In the genomic region with DNA sequence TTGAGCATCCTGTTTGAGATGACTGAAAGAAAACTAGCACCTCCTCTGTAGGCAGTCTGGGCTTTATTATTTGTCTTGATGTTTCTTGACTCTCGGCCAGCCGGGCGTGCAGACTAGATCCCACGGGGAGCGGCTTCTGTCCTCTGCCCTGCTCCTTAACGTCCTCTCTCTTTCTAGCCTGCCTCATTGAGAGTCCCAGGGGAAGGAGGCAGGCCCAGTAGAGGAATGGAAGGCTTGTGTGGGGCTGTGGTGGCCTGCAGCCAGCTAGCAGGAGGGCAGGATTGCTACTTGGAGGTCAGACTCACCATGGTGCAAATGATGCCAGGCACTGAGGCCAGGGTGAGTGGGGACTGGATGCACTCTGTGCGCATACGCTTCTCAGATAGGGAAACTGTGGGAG, we compare ENCODE assay signal across 24 mouse cellular contexts. TPM values are rescaled to one million over a fixed set of nuclear protein-coding genes. Genes with fewer than 3 reads are reported as not detected.
DNase-seq lines count a peak whose midpoint lies in the region; ATAC-seq and TF ChIP-seq lines count a peak whose summit lies in the region.
"Had no signal": no experiment of that assay in that cellular context is flagged by ENCODE, and none has a peak within 500 bp of the region (broad histone marks: within the 10 kb centered on the region; RNA-seq: fewer than 3 reads in every experiment).

No protein-coding gene starts in this region.

- H3K4me3 ChIP-seq in kidney, embryonic 14.5 days (ENCODE audit: low read length) = no peak overlapping the region
- H3K4me3 ChIP-seq in left cerebral cortex, adult 2 months = no peak overlapping the region
- H3K4me3 ChIP-seq in midbrain, embryonic 11.5 days (ENCODE audit: low read depth, low read length) = no peak overlapping the region
- H3K4me3 ChIP-seq: heart, embryonic 13.5 days; hindbrain, embryonic 12.5 days; lung, embryonic 15.5 days; midbrain, embryonic 12.5 days; neural tube, embryonic 15.5 days had no signal

- H3K27me3 ChIP-seq in kidney, embryonic 14.5 days (ENCODE audit: control insufficient read depth, insufficient read depth, low read length) = no peaks in the 10 kb centered on the region
- H3K27me3 ChIP-seq in midbrain, embryonic 11.5 days (ENCODE audit: control insufficient read depth, insufficient read depth, low read length) = no peaks in the 10 kb centered on the region
- H3K27me3 ChIP-seq: hindbrain, embryonic 12.5 days; lung, embryonic 15.5 days; midbrain, embryonic 12.5 days; neural tube, embryonic 15.5 days had no signal

- no peak for TF ChIP-seq CTCF in left cerebral cortex, adult 2 months (IDR thresholded peaks at IDR 0.05)

- no peaks in the 10 kb centered on the region for H3K4me1 ChIP-seq in kidney, embryonic 14.5 days (ENCODE audit: control insufficient read depth, insufficient read depth, low read length)
- H3K4me1 ChIP-seq in midbrain, embryonic 11.5 days (ENCODE audit: control insufficient read depth, insufficient read depth, low read length) = no peaks in the 10 kb centered on the region
- H3K4me1 ChIP-seq: heart, embryonic 13.5 days; hindbrain, embryonic 12.5 days; midbrain, embryonic 12.5 days; neural tube, embryonic 15.5 days had no signal

- no peak overlapping the region for H3K27ac ChIP-seq in kidney, embryonic 14.5 days (ENCODE audit: low read depth, low read length)
- no peak overlapping the region for H3K27ac ChIP-seq in left cerebral cortex, adult 2 months
- no peak overlapping the region for H3K27ac ChIP-seq in midbrain, embryonic 11.5 days (ENCODE audit: low read depth, low read length)
- H3K27ac ChIP-seq: heart, embryonic 13.5 days; hindbrain, embryonic 12.5 days; lung, embryonic 15.5 days; midbrain, embryonic 12.5 days; neural tube, embryonic 15.5 days had no signal

- H3K4me2 ChIP-seq in kidney, embryonic 14.5 days (replicated peaks; ENCODE audit: low read depth, low read length) = no peak overlapping the region
- H3K4me2 ChIP-seq in midbrain, embryonic 11.5 days = no peak overlapping the region
- H3K4me2 ChIP-seq: heart, embryonic 13.5 days; hindbrain, embryonic 12.5 days; liver, embryonic 11.5 days; lung, embryonic 15.5 days; midbrain, embryonic 12.5 days; neural tube, embryonic 15.5 days had no signal

- ATAC-seq in kidney, embryonic 14.5 days (ENCODE audit: low FRiP score, low TSS enrichment) = no peak
- no peak for ATAC-seq in midbrain, embryonic 11.5 days (ENCODE audit: low FRiP score)
- ATAC-seq: inflammation-experienced regulatory T-cells, adult 6 months had no signal

- no peak overlapping the region for H3K9ac ChIP-seq in kidney, embryonic 14.5 days (ENCODE audit: low read depth, low read length)
- H3K9ac ChIP-seq in midbrain, embryonic 11.5 days (ENCODE audit: low read length) = no peak overlapping the region
- H3K9ac ChIP-seq: heart, embryonic 13.5 days; hindbrain, embryonic 12.5 days; lung, embryonic 15.5 days; midbrain, embryonic 12.5 days; neural tube, embryonic 15.5 days had no signal

- H3K36me3 ChIP-seq in kidney, embryonic 14.5 days (ENCODE audit: control insufficient read depth, insufficient read depth, low read length) = no peaks in the 10 kb centered on the region
- no peaks in the 10 kb centered on the region for H3K36me3 ChIP-seq in midbrain, embryonic 11.5 days (ENCODE audit: control insufficient read depth, insufficient read depth, low read length)
- H3K36me3 ChIP-seq: heart, embryonic 13.5 days; hindbrain, embryonic 12.5 days; lung, embryonic 15.5 days; midbrain, embryonic 12.5 days; neural tube, embryonic 15.5 days had no signal

- H3K9me3 ChIP-seq in kidney, embryonic 14.5 days (ENCODE audit: control insufficient read depth, low read length) = no peaks in the 10 kb centered on the region
- H3K9me3 ChIP-seq in midbrain, embryonic 11.5 days (ENCODE audit: control insufficient read depth, low read length) = no peaks in the 10 kb centered on the region
- H3K9me3 ChIP-seq: heart, embryonic 13.5 days; hindbrain, embryonic 12.5 days; lung, embryonic 15.5 days; midbrain, embryonic 12.5 days; neural tube, embryonic 15.5 days had no signal

- peak; percentile 42 for DNase-seq in adrenal gland, adult 2 months
- DNase-seq in adrenal gland, postnatal 4 days (ENCODE audit: low spot score in 2 of 2) = no peak
- DNase-seq in kidney, adult 18-20 months = peak; percentile 31
- DNase-seq in heart, postnatal 4 days = peak; percentile 29
- peak; percentile 55 to 60 for DNase-seq in kidney, postnatal 36 days
- DNase-seq in left cerebral cortex, adult 2 months (ENCODE audit: extremely low spot score in 1 of 2, low spot score in 2 of 2) = no peak
- no peak for DNase-seq in midbrain, embryonic 11.5 days (ENCODE audit: low spot score, missing footprints)
- DNase-seq: cerebellum, adult 9-10 months; gastrocnemius, postnatal 10 days; layer of hippocampus, postnatal 36 days; left cerebral cortex, postnatal 4 days; right cerebral cortex, postnatal 4 days had no signal

- intact Hi-C loops in left cerebral cortex, adult 2 months (cut with DNase I) = no loop called here

- WGBS in kidney, embryonic 14.5 days = 53% methylated on average over 8 of the region's 8 CpGs
- 82% methylated on average over 8 of the region's 8 CpGs for WGBS in midbrain, embryonic 11.5 days

RNA-seq across cellular contexts. Expression of a gene that starts 3.2 kb away (rescaled TPM):
- total RNA-seq in adrenal gland, adult 2 months (2021) = not detected
- polyA plus RNA-seq in adrenal gland, adult 2 months (2012; rRNA removed) = not detected in 2 replicates
- not detected for total RNA-seq in adrenal gland, postnatal 4 days (2021)
- not detected in 2 replicates for polyA plus RNA-seq in kidney, embryonic 14.5 days (2014; fragmentation: Nextera tagmentation; extraction: Ambion mirVana)
- total RNA-seq in heart, postnatal 4 days (2021) = not detected
- total RNA-seq in left cerebral cortex, adult 2 months (2021) = not detected
- not detected in 2 replicates for polyA plus RNA-seq in midbrain, embryonic 11.5 days (2014; fragmentation: Nextera tagmentation; extraction: Ambion mirVana)
- total RNA-seq: adrenal gland, postnatal 36 days; gastrocnemius, postnatal 10 days; layer of hippocampus, adult 18-20 months; layer of hippocampus, postnatal 36 days; left cerebral cortex, postnatal 4 days; MEL had no signal
- polyA plus RNA-seq: embryonic facial prominence, embryonic 14.5 days; heart, embryonic 13.5 days; hindbrain, embryonic 12.5 days; inflammation-experienced regulatory T-cells, adult 6 months; liver, embryonic 11.5 days; lung, embryonic 15.5 days; midbrain, embryonic 12.5 days had no signal

RNA-seq across cellular contexts. Expression of a gene that starts 6.2 kb away (rescaled TPM):
- not detected for total RNA-seq in adrenal gland, adult 2 months (2021)
- polyA plus RNA-seq in adrenal gland, adult 2 months (2012; rRNA removed) = not detected in 2 replicates
- not detected for total RNA-seq in adrenal gland, postnatal 4 days (2021)
- polyA plus RNA-seq in kidney, embryonic 14.5 days (2014; fragmentation: Nextera tagmentation; extraction: Ambion mirVana) = not detected in 2 replicates
- total RNA-seq in heart, postnatal 4 days (2021) = not detected
- not detected for total RNA-seq in left cerebral cortex, adult 2 months (2021)
- polyA plus RNA-seq in midbrain, embryonic 11.5 days (2014; fragmentation: Nextera tagmentation; extraction: Ambion mirVana) = not detected in 2 replicates
- total RNA-seq: adrenal gland, postnatal 36 days; gastrocnemius, postnatal 10 days; layer of hippocampus, adult 18-20 months; layer of hippocampus, postnatal 36 days; left cerebral cortex, postnatal 4 days; MEL had no signal
- polyA plus RNA-seq: heart, embryonic 13.5 days; hindbrain, embryonic 12.5 days; inflammation-experienced regulatory T-cells, adult 6 months; liver, embryonic 11.5 days; lung, embryonic 15.5 days; midbrain, embryonic 12.5 days; neural tube, embryonic 15.5 days had no signal

RNA-seq across cellular contexts. Expression of a gene that starts 23.1 kb away (rescaled TPM):
- total RNA-seq in adrenal gland, adult 2 months (2021) = 1 to 10 TPM; 2.2 to 3.9 TPM
- 8.1 and 14.2 TPM in 2 replicates for polyA plus RNA-seq in adrenal gland, adult 2 months (2012; rRNA removed)
- 1 to 10 TPM; 2.4 to 3.6 TPM for total RNA-seq in adrenal gland, postnatal 4 days (2021)
- polyA plus RNA-seq in kidney, embryonic 14.5 days (2014; fragmentation: Nextera tagmentation; extraction: Ambion mirVana) = 0.40 and 1.0 TPM in 2 replicates
- total RNA-seq in heart, postnatal 4 days (2021) = 1 to 10 TPM; 3.2 to 3.4 TPM
- 1 to 10 TPM in 1 of 2 experiments, under 1 TPM in 1; 0.87 to 1.1 TPM for total RNA-seq in left cerebral cortex, adult 2 months (2021)
- 0.11 and 0.25 TPM in 2 replicates for polyA plus RNA-seq in midbrain, embryonic 11.5 days (2014; fragmentation: Nextera tagmentation; extraction: Ambion mirVana)
- total RNA-seq: MEL had no signal
- polyA plus RNA-seq: inflammation-experienced regulatory T-cells, adult 6 months had no signal

RNA-seq across cellular contexts. Expression of a gene that starts 26.0 kb away (rescaled TPM):
- total RNA-seq in adrenal gland, adult 2 months (2021) = 1 to 10 TPM; 1.5 to 2.4 TPM
- 2.0 and 2.6 TPM in 2 replicates for polyA plus RNA-seq in adrenal gland, adult 2 months (2012; rRNA removed)
- 1 to 10 TPM; 1.4 to 2.0 TPM for total RNA-seq in adrenal gland, postnatal 4 days (2021)
- 0.04 and 0.14 TPM in 2 replicates for polyA plus RNA-seq in kidney, embryonic 14.5 days (2014; fragmentation: Nextera tagmentation; extraction: Ambion mirVana)
- 1 to 10 TPM; 2.0 to 2.3 TPM for total RNA-seq in heart, postnatal 4 days (2021)
- total RNA-seq in left cerebral cortex, adult 2 months (2021) = under 1 TPM; 0.63 to 1.00 TPM
- polyA plus RNA-seq in midbrain, embryonic 11.5 days (2014; fragmentation: Nextera tagmentation; extraction: Ambion mirVana) = 0.04 TPM in 1 of 2 replicates, not detected in the other
- total RNA-seq: MEL had no signal
- polyA plus RNA-seq: liver, embryonic 11.5 days; midbrain, embryonic 12.5 days had no signal

RNA-seq across cellular contexts. Expression of a gene that starts 34.9 kb away (rescaled TPM):
- under 1 TPM; 0.23 to 0.24 TPM for total RNA-seq in adrenal gland, adult 2 months (2021)
- not detected in 2 replicates for polyA plus RNA-seq in adrenal gland, adult 2 months (2012; rRNA removed)
- under 1 TPM; 0.31 to 0.62 TPM for total RNA-seq in adrenal gland, postnatal 4 days (2021)
- 2.6 and 3.7 TPM in 2 replicates for polyA plus RNA-seq in kidney, embryonic 14.5 days (2014; fragmentation: Nextera tagmentation; extraction: Ambion mirVana)
- under 1 TPM in 1 of 2 experiments, not detected in 1; 0.23 TPM for total RNA-seq in heart, postnatal 4 days (2021)
- total RNA-seq in left cerebral cortex, adult 2 months (2021) = 1 to 10 TPM; 1.8 to 2.2 TPM
- polyA plus RNA-seq in midbrain, embryonic 11.5 days (2014; fragmentation: Nextera tagmentation; extraction: Ambion mirVana) = 2.4 and 2.5 TPM in 2 replicates

Comparison
In these comparisons a context has a peak if more than half of its experiments do, and no peak if none do; other contexts are left out.
1. DNase-seq: peak in adrenal gland, adult 2 months (single experiment), kidney, adult 18-20 months (single experiment), heart, postnatal 4 days (single experiment) and kidney, postnatal 36 days (2 of 2); none in adrenal gland, postnatal 4 days (0 of 2), left cerebral cortex, adult 2 months (0 of 2) and midbrain, embryonic 11.5 days (single experiment).